Mouse (Mus musculus): Measurements from ENCODE around the gene Yif1a. TPM values are rescaled to one million over a fixed set of nuclear protein-coding genes. Genes with fewer than 3 reads are reported as not detected.

Yif1a gene
- total RNA-seq, 1 experiment: 84.4 TPM

DNA sequence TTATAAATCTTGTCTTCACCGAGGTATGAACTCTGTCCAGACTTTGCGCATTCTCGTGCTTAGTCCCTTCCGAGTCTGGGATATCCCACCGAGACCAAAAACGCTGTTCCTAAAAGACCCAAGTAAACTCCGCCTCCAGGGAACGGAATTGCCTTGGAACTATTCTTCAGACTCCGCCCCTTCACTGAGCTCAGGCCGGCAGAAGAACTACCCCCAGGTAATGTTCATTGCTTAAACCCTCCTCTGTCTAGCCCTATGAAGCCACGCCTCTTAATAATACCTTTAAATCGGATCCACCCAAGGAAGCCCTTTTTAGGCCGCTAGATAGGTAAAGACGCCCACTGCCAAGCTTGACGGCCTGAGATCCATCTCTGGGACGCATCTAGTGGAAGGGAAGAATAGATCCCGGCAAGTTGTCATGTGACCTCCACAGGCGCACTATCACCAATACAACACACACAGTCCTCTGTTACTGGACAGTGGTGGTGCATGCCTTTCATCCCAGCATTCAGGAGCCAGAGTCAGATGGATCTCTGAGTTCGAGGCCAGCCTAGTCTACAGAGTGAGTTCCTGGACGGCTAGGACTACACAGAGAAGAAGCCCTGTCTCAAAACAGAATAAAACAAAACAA, 15.8 kb upstream of the Yif1a start:
- H3K27ac ChIP-seq (ENCODE audit: insufficient read depth, low read depth, low read length, poor library complexity, severe bottlenecking): peak overlapping the region; percentile 37; the same call in 1 of the 2 replicates
- in situ Hi-C loops (cut with MboI; ENCODE audit: low sequenced_read_pairs in 2 of 2, unreplicated experiment in 2 of 2): no loop called here
- H3K36me3 ChIP-seq (ENCODE audit: control insufficient read depth, insufficient read depth, low read length, poor library complexity, severe bottlenecking): no peaks in the 10 kb centered on the region
- H3K4me1 ChIP-seq (ENCODE audit: control insufficient read depth in 2 of 2, insufficient read depth in 2 of 2, low read length in 2 of 2, poor library complexity in 1 of 2): peaks cover 7 to 19% of the 10 kb centered on the region in 2 experiments; a peak in 3 of 4 replicates
- no peak for TF ChIP-seq MAFK (IDR thresholded peaks at IDR 0.05; ENCODE audit: insufficient read depth, low read depth, low read length)
- TF ChIP-seq ZC3H11A (IDR thresholded peaks at IDR 0.05; ENCODE audit: borderline replicate concordance, low read depth, low read length): no peak
- TF ChIP-seq HCFC1 (IDR thresholded peaks at IDR 0.05; ENCODE audit: borderline replicate concordance, insufficient read depth, low read length): no peak
- no peak for TF ChIP-seq ZNF384 (IDR thresholded peaks at IDR 0.05; ENCODE audit: low read depth, low read length)
- TF ChIP-seq CHD2 (IDR thresholded peaks at IDR 0.05; ENCODE audit: low read depth, low read length): no peak
- H3K9me3 ChIP-seq (ENCODE audit: control insufficient read depth, insufficient read depth, low read depth, low read length): no peaks in the 10 kb centered on the region
- H3K4me3 ChIP-seq (ENCODE audit: insufficient read depth in 1 of 2, low read depth in 1 of 2, low read length in 2 of 2, poor library complexity in 1 of 2, severe bottlenecking in 1 of 2): peak overlapping the region; percentile 64 to 68
- peak overlapping the region; percentile 39; the same call in 1 of the 2 replicates for H3K9ac ChIP-seq (ENCODE audit: insufficient read depth, low read depth, low read length, poor library complexity, severe bottlenecking)
- peak; percentile 84 for DNase-seq (ENCODE audit: low read depth, low spot score)

DNA sequence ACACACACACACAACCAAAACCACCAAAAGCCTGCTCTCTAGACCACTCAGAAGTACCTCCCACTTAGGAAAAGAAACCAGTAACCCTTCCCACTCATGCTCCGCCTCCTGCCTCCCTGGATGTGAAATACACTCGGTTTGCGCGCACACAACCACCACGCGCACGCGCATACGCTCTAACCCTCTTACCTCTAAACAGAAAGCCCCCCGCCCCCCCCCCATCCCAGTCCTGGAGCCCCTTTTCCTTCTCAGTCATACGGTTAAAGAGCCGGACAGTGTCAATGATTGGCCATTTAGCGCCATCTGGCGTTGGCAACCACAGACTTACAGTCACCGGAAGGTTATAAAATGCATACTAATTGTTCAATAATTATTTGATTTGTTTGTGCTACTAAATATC, 15.3 kb upstream of the Yif1a start:
- TF ChIP-seq ZC3H11A (IDR thresholded peaks at IDR 0.05; ENCODE audit: borderline replicate concordance, low read depth, low read length): 0 out of 2 replicates have a peak, but pooled peaks have one; percentile 5
- no peak for TF ChIP-seq ZNF384 (IDR thresholded peaks at IDR 0.05; ENCODE audit: low read depth, low read length)
- TF ChIP-seq CHD2 (IDR thresholded peaks at IDR 0.05; ENCODE audit: low read depth, low read length): no peak
- TF ChIP-seq MAFK (IDR thresholded peaks at IDR 0.05; ENCODE audit: insufficient read depth, low read depth, low read length): no peak
- H3K9me3 ChIP-seq (ENCODE audit: control insufficient read depth, insufficient read depth, low read depth, low read length): no peaks in the 10 kb centered on the region
- peak; percentile 68 for DNase-seq (ENCODE audit: low read depth, low spot score)
- H3K9ac ChIP-seq (ENCODE audit: insufficient read depth, low read depth, low read length, poor library complexity, severe bottlenecking): peak overlapping the region; percentile 39; the same call in 1 of the 2 replicates
- no peaks in the 10 kb centered on the region for H3K36me3 ChIP-seq (ENCODE audit: control insufficient read depth, insufficient read depth, low read length, poor library complexity, severe bottlenecking)
- peak overlapping the region; percentile 64 to 68 for H3K4me3 ChIP-seq (ENCODE audit: insufficient read depth in 1 of 2, low read depth in 1 of 2, low read length in 2 of 2, poor library complexity in 1 of 2, severe bottlenecking in 1 of 2)
- peaks cover 7 to 19% of the 10 kb centered on the region in 2 experiments; a peak in 3 of 4 replicates for H3K4me1 ChIP-seq (ENCODE audit: control insufficient read depth in 2 of 2, insufficient read depth in 2 of 2, low read length in 2 of 2, poor library complexity in 1 of 2)
- in situ Hi-C loops (cut with MboI; ENCODE audit: low sequenced_read_pairs in 2 of 2, unreplicated experiment in 2 of 2): no loop called here
- H3K27ac ChIP-seq (ENCODE audit: insufficient read depth, low read depth, low read length, poor library complexity, severe bottlenecking): peak overlapping the region; percentile 37; the same call in 1 of the 2 replicates

DNA sequence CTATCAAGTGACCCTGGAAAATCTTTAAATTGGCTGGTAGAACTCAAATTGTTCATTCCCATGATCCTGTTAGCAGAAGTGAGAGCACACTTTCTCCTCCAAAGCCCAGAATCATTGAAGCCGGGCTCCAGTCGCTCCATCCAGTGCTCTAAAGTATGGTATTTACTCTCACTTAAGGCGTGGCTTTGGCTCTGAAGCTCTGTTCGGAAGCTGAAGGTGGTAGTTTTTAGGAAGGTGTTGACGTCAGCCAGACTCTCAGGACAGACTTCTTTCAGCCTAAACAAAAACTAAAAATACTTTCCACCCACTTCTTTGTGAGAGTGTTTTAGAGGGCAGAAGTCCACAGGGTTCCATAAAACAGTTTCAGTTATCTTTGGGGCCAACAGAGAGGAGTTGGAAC, 14.8 kb upstream of the Yif1a start:
- Histone ChIP-seq H3K27ac (ENCODE audit: insufficient read depth, low read depth, low read length, poor library complexity, severe bottlenecking) (no peak overlapping the region), H3K4me3 (ENCODE audit: insufficient read depth in 1 of 2, low read depth in 1 of 2, low read length in 2 of 2, poor library complexity in 1 of 2, severe bottlenecking in 1 of 2) (no peak overlapping the region), H3K9me3 (ENCODE audit: control insufficient read depth, insufficient read depth, low read depth, low read length) (no peaks in the 10 kb centered on the region), H3K4me1 (ENCODE audit: control insufficient read depth in 2 of 2, insufficient read depth in 2 of 2, low read length in 2 of 2, poor library complexity in 1 of 2) (peaks cover 7 to 15% of the 10 kb centered on the region in 2 experiments; a peak in 3 of 4 replicates), H3K36me3 (ENCODE audit: control insufficient read depth, insufficient read depth, low read length, poor library complexity, severe bottlenecking) (no peaks in the 10 kb centered on the region), H3K9ac (ENCODE audit: insufficient read depth, low read depth, low read length, poor library complexity, severe bottlenecking) (no peak overlapping the region)
- in situ Hi-C loops (cut with MboI; ENCODE audit: low sequenced_read_pairs in 2 of 2, unreplicated experiment in 2 of 2): no loop called here
- DNase-seq (ENCODE audit: low read depth, low spot score): no peak
- TF ChIP-seq ZNF384 (IDR thresholded peaks at IDR 0.05; ENCODE audit: low read depth, low read length) (no peak), ZC3H11A (IDR thresholded peaks at IDR 0.05; ENCODE audit: borderline replicate concordance, low read depth, low read length) (no peak), HCFC1 (IDR thresholded peaks at IDR 0.05; ENCODE audit: borderline replicate concordance, insufficient read depth, low read length) (no peak), CHD2 (IDR thresholded peaks at IDR 0.05; ENCODE audit: low read depth, low read length) (no peak), MAFK (IDR thresholded peaks at IDR 0.05; ENCODE audit: insufficient read depth, low read depth, low read length) (no peak)

DNA sequence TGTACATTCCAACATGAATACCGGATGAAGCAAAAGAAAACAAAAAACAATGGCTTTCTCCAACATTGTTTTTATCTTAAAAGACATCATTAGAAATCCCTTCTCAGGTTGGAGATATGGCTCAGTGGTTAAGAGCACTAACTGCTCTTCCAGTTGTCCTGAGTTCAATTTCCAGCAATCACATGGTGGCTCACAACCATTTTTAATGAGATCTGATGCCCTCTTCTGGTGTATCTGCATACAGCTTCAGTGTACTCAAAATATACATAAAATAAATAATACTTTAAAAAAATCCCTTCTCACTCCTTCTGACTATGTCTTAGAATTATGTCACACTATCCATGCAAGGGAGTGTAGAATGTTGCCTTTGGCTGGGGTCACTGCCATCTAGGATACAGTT, 9.1 kb upstream of the Yif1a start:
- Histone ChIP-seq H3K36me3 (ENCODE audit: control insufficient read depth, insufficient read depth, low read length, poor library complexity, severe bottlenecking) (no peaks in the 10 kb centered on the region), H3K9ac (ENCODE audit: insufficient read depth, low read depth, low read length, poor library complexity, severe bottlenecking) (no peak overlapping the region), H3K4me1 (ENCODE audit: control insufficient read depth in 2 of 2, insufficient read depth in 2 of 2, low read length in 2 of 2, poor library complexity in 1 of 2) (peaks cover 0 to 7% of the 10 kb centered on the region in 2 experiments; a peak in 1 of 4 replicates), H3K27ac (ENCODE audit: insufficient read depth, low read depth, low read length, poor library complexity, severe bottlenecking) (no peak overlapping the region), H3K4me3 (ENCODE audit: insufficient read depth in 1 of 2, low read depth in 1 of 2, low read length in 2 of 2, poor library complexity in 1 of 2, severe bottlenecking in 1 of 2) (no peak overlapping the region), H3K9me3 (ENCODE audit: control insufficient read depth, insufficient read depth, low read depth, low read length) (no peaks in the 10 kb centered on the region)
- in situ Hi-C loops (cut with MboI; ENCODE audit: low sequenced_read_pairs in 2 of 2, unreplicated experiment in 2 of 2): no loop called here
- TF ChIP-seq ZC3H11A (IDR thresholded peaks at IDR 0.05; ENCODE audit: borderline replicate concordance, low read depth, low read length) (no peak), HCFC1 (IDR thresholded peaks at IDR 0.05; ENCODE audit: borderline replicate concordance, insufficient read depth, low read length) (no peak), MAFK (IDR thresholded peaks at IDR 0.05; ENCODE audit: insufficient read depth, low read depth, low read length) (no peak), ZNF384 (IDR thresholded peaks at IDR 0.05; ENCODE audit: low read depth, low read length) (no peak), CHD2 (IDR thresholded peaks at IDR 0.05; ENCODE audit: low read depth, low read length) (no peak)
- DNase-seq (ENCODE audit: low read depth, low spot score): no peak

Measured in ES-E14 (cell line).